Mouse (Mus musculus): ENCODE results near the gene Tnks2.
A peak's percentile ranks its signal among the peaks of the same experiment; 100 is the strongest.

- TF ChIP-seq CTCF (IDR thresholded peaks at IDR 0.05; ENCODE audit: low read depth, low read length) (peak; percentile 35), POLR2A (IDR thresholded peaks at IDR 0.05; ENCODE audit: extremely low read depth, insufficient read depth, low read length) (no peak)
These were observed 88.0 kb downstream of the Tnks2 start for GRCm38 (mm10) chr19:36922015-36922414.
